Mouse (Mus musculus) limb, embryonic 15.5 days (tissue): ENCODE measurements around the gene Wdr91. TPM values are rescaled to one million over a fixed set of nuclear protein-coding genes. Genes with fewer than 3 reads are reported as not detected.

Experiments used
- ATAC-seq: fragments of 200-750 bp; cut with Nextera tagmentation; 2 replicates; pipeline ENCODE4 v1.8.0; 2017; ENCODE audit warnings: low read depth, moderate TSS enrichment; ENCODE audit not compliant: insufficient number of reproducible peaks, low FRiP score, low TSS enrichment
- H3K27ac ChIP-seq: fragments of 300-500 bp; sonication (generic); 2 replicates; pipeline ENCODE4 v1.5.1; 2015; ENCODE audit warnings: moderate library complexity, mild to moderate bottlenecking, inconsistent platforms
- H3K27me3 ChIP-seq: fragments of 300-500 bp; sonication (generic); 2 replicates; pipeline ENCODE4 v1.6.1; 2015; ENCODE audit warnings: inconsistent platforms
- H3K36me3 ChIP-seq: fragments of 300-500 bp; sonication (generic); 2 replicates; pipeline ENCODE4 v1.6.1; 2015; ENCODE audit warnings: inconsistent platforms
- H3K4me1 ChIP-seq: fragments of 300-500 bp; sonication (generic); 2 replicates; pipeline ENCODE4 v1.6.1; 2015; ENCODE audit warnings: inconsistent platforms
- H3K4me2 ChIP-seq: fragments of 300-500 bp; sonication (generic); 2 replicates; pipeline ENCODE4 v1.6.1; 2015; ENCODE audit warnings: mild to moderate bottlenecking, inconsistent platforms
- H3K4me3 ChIP-seq: fragments of 300-500 bp; sonication (generic); 2 replicates; pipeline ENCODE4 v1.5.1; 2015; ENCODE audit warnings: mild to moderate bottlenecking, inconsistent platforms
- H3K9ac ChIP-seq: fragments of 300-500 bp; sonication (generic); 2 replicates; pipeline ENCODE4 v1.6.1; 2015; ENCODE audit warnings: inconsistent platforms
- H3K9me3 ChIP-seq: fragments of 300-500 bp; sonication (generic); 2 replicates; pipeline ENCODE4 v1.6.1; 2016; ENCODE audit warnings: inconsistent platforms
- WGBS: fragments of 180-500 bp; shearing (Covaris S2); methylation state at CpG from one replicate; pipeline ENCODE4 v1.1.7; 2015; 5-methylcytosine and 5-hydroxymethylcytosine counted together
- polyA plus RNA-seq: library from polyadenylated mRNA; unstranded; fragments of >200 nt; fragmentation: Nextera tagmentation; extraction: Ambion mirVana; gene quantifications from 2 replicates; pipeline ENCODE4 v1.2.1, GENCODE M21; 2015

The Wdr91 gene
- polyA plus RNA-seq, 1 experiment from 2014 or later: 9.9 TPM

- Histone ChIP-seq H3K9ac (no peak overlapping the region), H3K36me3 (no peaks in the 10 kb centered on the region), H3K27me3 (no peaks in the 10 kb centered on the region), H3K4me3 (no peak overlapping the region), H3K9me3 (no peaks in the 10 kb centered on the region), H3K4me1 (peaks cover 8% of the 10 kb centered on the region; the same call in 1 of the 2 replicates), H3K4me2 (no peak overlapping the region), H3K27ac (no peak overlapping the region)
- WGBS: 81% methylated on average over 13 of the region's 13 CpGs
- ATAC-seq: no peak
Observed at GRCm38 (mm10) chr6:34913341-34914040, 2.8 kb upstream of the Wdr91 start.

- H3K4me1 ChIP-seq: peaks cover 8% of the 10 kb centered on the region; the same call in 1 of the 2 replicates
- WGBS: 46% methylated on average over 8 of the region's 8 CpGs
- H3K9me3 ChIP-seq: no peaks in the 10 kb centered on the region
- peak overlapping the region; percentile 56; the same call in 1 of the 2 replicates for H3K9ac ChIP-seq
- peak overlapping the region; percentile 83 for H3K4me3 ChIP-seq
- H3K27ac ChIP-seq: peak overlapping the region; percentile 91
- H3K36me3 ChIP-seq: peaks cover 26% of the 10 kb centered on the region
- ATAC-seq: no peak
- H3K4me2 ChIP-seq: peak overlapping the region; percentile 85
- no peaks in the 10 kb centered on the region for H3K27me3 ChIP-seq
Observed at GRCm38 (mm10) chr6:34909631-34910345, 888 bp downstream of the Wdr91 start.

GRCm38 (mm10) chr6:34907696-34908260, 2.9 kb downstream of the Wdr91 start:
- ATAC-seq: no peak
- WGBS: 86% methylated on average over 18 of the region's 18 CpGs
- Histone ChIP-seq H3K27ac (no peak overlapping the region), H3K27me3 (no peaks in the 10 kb centered on the region), H3K36me3 (peaks cover 41% of the 10 kb centered on the region), H3K9me3 (no peaks in the 10 kb centered on the region), H3K4me2 (no peak overlapping the region), H3K4me3 (no peak overlapping the region), H3K4me1 (peaks cover 8% of the 10 kb centered on the region; the same call in 1 of the 2 replicates), H3K9ac (no peak overlapping the region)

- no peak overlapping the region for H3K9ac ChIP-seq
- peaks cover 8% of the 10 kb centered on the region; the same call in 1 of the 2 replicates for H3K4me1 ChIP-seq
- H3K4me2 ChIP-seq: no peak overlapping the region
- no peak overlapping the region for H3K27ac ChIP-seq
- 55% methylated on average over 2 of the region's 2 CpGs for WGBS
- no peaks in the 10 kb centered on the region for H3K9me3 ChIP-seq
- H3K27me3 ChIP-seq: no peaks in the 10 kb centered on the region
- H3K4me3 ChIP-seq: no peak overlapping the region
- peaks cover 42% of the 10 kb centered on the region for H3K36me3 ChIP-seq
- no peak for ATAC-seq
Observed at GRCm38 (mm10) chr6:34907121-34907614, 3.5 kb downstream of the Wdr91 start.

GRCm38 (mm10) chr6:34906661-34907060, 4.0 kb downstream of the Wdr91 start:
- no peak overlapping the region for H3K4me2 ChIP-seq
- H3K27me3 ChIP-seq: no peaks in the 10 kb centered on the region
- no peaks in the 10 kb centered on the region for H3K9me3 ChIP-seq
- H3K9ac ChIP-seq: no peak overlapping the region
- no peak overlapping the region for H3K27ac ChIP-seq
- no peak overlapping the region for H3K4me3 ChIP-seq
- no peak for ATAC-seq
- peaks cover 8% of the 10 kb centered on the region; the same call in 1 of the 2 replicates for H3K4me1 ChIP-seq
- H3K36me3 ChIP-seq: peaks cover 47% of the 10 kb centered on the region
- WGBS: 81% methylated on average over 4 of the region's 4 CpGs

GRCm38 (mm10) chr6:34906125-34906524, 4.6 kb downstream of the Wdr91 start:
- 62% methylated on average over 2 of the region's 2 CpGs for WGBS
- Histone ChIP-seq H3K36me3 (peaks cover 53% of the 10 kb centered on the region), H3K4me3 (no peak overlapping the region), H3K27me3 (no peaks in the 10 kb centered on the region), H3K9me3 (no peaks in the 10 kb centered on the region), H3K27ac (no peak overlapping the region), H3K9ac (no peak overlapping the region), H3K4me2 (no peak overlapping the region), H3K4me1 (peaks cover 8% of the 10 kb centered on the region; the same call in 1 of the 2 replicates)
- no peak for ATAC-seq

- H3K4me2 ChIP-seq: no peak overlapping the region
- H3K4me1 ChIP-seq: no peaks in the 10 kb centered on the region
- H3K9ac ChIP-seq: no peak overlapping the region
- 85% methylated on average over 6 of the region's 6 CpGs for WGBS
- H3K9me3 ChIP-seq: no peaks in the 10 kb centered on the region
- ATAC-seq: no peak
- H3K4me3 ChIP-seq: no peak overlapping the region
- no peaks in the 10 kb centered on the region for H3K27me3 ChIP-seq
- H3K36me3 ChIP-seq: peaks cover 70% of the 10 kb centered on the region
- H3K27ac ChIP-seq: no peak overlapping the region
Observed at GRCm38 (mm10) chr6:34904361-34904760, 6.3 kb downstream of the Wdr91 start.

- 75% methylated on average over 10 of the region's 10 CpGs for WGBS
- Histone ChIP-seq H3K27ac (no peak overlapping the region), H3K4me2 (no peak overlapping the region), H3K9me3 (no peaks in the 10 kb centered on the region), H3K4me3 (no peak overlapping the region), H3K9ac (no peak overlapping the region), H3K4me1 (no peaks in the 10 kb centered on the region), H3K36me3 (peaks cover 75% of the 10 kb centered on the region), H3K27me3 (no peaks in the 10 kb centered on the region)
- ATAC-seq: no peak
Observed at GRCm38 (mm10) chr6:34903851-34904250, 6.8 kb downstream of the Wdr91 start.

- 75% methylated on average over 5 of the region's 5 CpGs for WGBS
- Histone ChIP-seq H3K9ac (no peak overlapping the region), H3K27ac (no peak overlapping the region), H3K4me1 (no peaks in the 10 kb centered on the region), H3K4me3 (no peak overlapping the region), H3K36me3 (peaks cover 75% of the 10 kb centered on the region), H3K27me3 (no peaks in the 10 kb centered on the region), H3K4me2 (no peak overlapping the region), H3K9me3 (no peaks in the 10 kb centered on the region)
- no peak for ATAC-seq
Observed at GRCm38 (mm10) chr6:34903441-34903840, 7.2 kb downstream of the Wdr91 start.

- no peak for ATAC-seq
- WGBS: 80% methylated on average over 7 of the region's 7 CpGs
- Histone ChIP-seq H3K27me3 (no peaks in the 10 kb centered on the region), H3K9me3 (no peaks in the 10 kb centered on the region), H3K4me3 (no peak overlapping the region), H3K4me2 (no peak overlapping the region), H3K36me3 (peaks cover 83% of the 10 kb centered on the region), H3K27ac (no peak overlapping the region), H3K9ac (no peak overlapping the region), H3K4me1 (no peaks in the 10 kb centered on the region)
Observed at GRCm38 (mm10) chr6:34902578-34902977, 8.1 kb downstream of the Wdr91 start.

GRCm38 (mm10) chr6:34901911-34902444, 8.7 kb downstream of the Wdr91 start:
- 72% methylated on average over 9 of the region's 9 CpGs for WGBS
- peaks cover 83% of the 10 kb centered on the region for H3K36me3 ChIP-seq

More at GRCm38 (mm10) chr6:34901911-34902444, 8.7 kb downstream of the Wdr91 start:
- Histone ChIP-seq H3K27me3 (no peaks in the 10 kb centered on the region), H3K4me3 (no peak overlapping the region), H3K9ac (no peak overlapping the region), H3K4me1 (no peaks in the 10 kb centered on the region), H3K4me2 (no peak overlapping the region), H3K27ac (no peak overlapping the region), H3K9me3 (no peaks in the 10 kb centered on the region)
- no peak for ATAC-seq
